Mouse (Mus musculus) A20 (cell line): ENCODE results near the gene Orai1.

Source experiments
- DNase-seq: peaks from one replicate; pipeline ENCODE4 v3.0.0-alpha.2; 2011; ENCODE audit warnings: low read depth, low spot score

Gene Orai1

GRCm38 (mm10) chr5:122994910-122995309 lies 20.0 kb upstream of the Orai1 start:
- no peak for DNase-seq

DNA sequence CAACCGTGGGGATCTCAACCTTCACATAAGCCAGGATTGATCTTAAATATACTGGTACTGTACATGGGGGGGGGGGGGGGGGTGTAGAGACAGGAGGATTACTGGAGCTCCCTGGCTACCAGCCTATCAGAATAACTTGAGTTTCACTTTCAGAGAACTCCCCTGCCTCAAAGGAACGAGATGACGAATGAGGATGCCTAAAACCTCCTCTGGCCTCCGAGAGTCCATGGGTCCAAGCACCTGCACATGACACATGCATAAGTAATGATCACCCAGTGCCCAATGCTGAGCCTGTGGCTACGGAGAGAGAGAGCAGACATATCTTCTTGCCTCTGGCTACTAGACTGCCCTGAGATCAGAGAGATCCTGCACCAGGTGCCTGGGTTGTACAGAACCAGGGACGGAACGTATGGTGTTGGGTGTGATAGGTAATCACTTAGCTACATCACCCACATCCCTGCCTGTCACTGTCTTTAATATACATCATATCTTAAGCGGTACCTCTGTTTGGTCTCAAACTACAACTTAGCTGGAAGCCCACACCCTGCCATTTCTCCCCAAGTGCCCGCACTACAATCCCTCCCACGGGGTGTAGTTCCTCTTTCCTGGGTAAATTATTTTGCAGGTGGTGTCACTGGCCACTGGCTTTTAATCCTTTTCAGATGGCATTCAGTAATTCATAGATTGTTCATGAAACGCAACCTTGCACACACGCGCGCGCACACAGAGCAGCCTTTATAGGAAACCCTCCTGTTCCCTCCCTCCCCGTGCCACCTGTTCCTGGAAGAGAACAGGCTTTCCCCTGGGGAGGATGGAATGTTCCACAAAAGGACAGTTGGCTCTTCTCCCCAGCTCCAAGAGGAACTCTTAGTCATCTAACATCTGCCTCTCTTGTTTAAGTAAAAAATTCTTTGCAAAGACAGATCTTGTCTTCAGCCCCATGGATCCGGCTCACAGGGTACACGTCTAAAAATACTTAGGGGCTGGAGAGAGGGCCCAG lies 17.4 kb upstream of the Orai1 start:
- peak; percentile 39 for DNase-seq

DNA sequence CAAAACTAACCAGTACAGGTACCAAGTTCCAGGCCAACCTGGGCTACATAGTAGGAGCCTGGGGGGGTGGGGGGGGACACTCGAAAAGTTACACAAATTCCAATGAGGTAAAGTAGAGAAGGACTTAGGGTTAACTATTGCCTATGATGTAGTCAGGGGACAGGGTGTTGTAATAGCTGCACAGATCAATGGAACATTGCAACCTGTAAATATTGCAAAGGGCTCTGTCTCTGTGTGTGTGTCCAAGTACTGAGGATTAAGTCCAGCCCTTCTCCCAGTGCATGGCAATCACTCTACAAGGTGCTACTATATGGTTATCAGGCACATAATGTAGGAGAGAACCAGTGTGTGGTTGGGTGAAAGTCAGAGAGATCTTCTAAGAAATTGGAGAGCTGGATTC lies 14.0 kb upstream of the Orai1 start:
- no peak for DNase-seq

DNA sequence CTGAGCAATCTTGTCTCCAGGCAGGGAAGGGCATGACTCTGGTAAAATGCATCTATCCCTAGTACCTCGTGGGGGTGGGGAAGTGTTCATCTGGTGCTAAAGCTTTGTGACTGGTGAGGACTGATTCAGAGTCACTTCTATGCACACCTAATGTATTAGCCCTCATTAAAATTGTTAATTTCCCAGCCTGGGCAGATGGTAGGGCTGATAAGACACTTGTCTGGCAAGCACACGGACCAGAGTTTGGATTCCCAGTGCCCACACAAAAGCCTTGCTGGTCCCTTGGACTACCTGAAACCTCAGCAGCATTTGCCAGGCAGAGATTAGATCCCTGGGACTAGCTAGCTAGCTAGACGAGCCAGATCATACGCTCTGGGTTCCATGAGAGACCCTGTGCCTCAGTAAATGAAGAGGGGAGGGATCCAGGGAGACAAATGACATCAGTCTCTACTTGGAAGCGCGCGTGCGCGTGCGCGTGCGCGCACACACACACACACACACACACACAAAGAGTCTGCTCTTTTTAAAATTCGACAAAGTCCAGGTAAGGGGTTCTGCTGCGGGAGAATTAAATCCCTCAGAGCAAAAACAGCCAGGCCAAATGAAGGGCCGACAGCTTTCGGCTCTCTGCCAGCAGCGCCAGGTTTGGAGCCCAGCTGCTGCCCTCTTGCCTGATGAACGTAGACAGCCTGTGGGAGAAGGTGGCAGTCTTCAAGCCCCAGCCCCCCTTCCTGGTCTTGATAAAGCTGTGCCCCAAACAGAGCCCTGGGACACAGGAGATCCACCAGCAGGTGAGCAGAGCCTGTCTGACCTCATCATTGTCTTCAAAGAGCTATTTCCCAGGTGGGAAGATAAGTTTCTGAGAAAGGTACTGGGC lies 8.9 kb upstream of the Orai1 start:
- DNase-seq, result no peak

- DNase-seq, result no peak
These were observed 5.9 kb upstream of the Orai1 start for GRCm38 (mm10) chr5:123008877-123009493.

- DNase-seq, result no peak
These were observed 5.0 kb upstream of the Orai1 start for GRCm38 (mm10) chr5:123009873-123010272.

DNA sequence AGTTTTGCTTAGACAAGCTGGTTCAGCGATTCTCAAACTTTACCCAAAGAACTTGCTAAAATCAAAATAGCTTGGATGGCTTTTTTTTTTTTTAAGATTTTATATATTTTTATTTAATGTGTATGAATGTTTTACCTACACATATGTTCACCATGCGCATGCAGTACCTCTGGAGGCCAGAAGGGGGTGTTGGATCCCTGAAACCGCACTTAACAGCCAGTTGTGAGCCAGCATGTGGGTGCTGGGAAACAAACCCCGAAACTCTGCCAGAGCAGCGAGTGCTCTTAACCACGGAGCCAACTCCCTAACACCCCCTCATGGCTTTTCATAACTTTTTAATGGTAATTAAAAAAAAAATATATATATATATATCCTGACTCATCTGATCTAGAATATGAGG lies 4.1 kb upstream of the Orai1 start:
- DNase-seq, result peak; percentile 38

DNA sequence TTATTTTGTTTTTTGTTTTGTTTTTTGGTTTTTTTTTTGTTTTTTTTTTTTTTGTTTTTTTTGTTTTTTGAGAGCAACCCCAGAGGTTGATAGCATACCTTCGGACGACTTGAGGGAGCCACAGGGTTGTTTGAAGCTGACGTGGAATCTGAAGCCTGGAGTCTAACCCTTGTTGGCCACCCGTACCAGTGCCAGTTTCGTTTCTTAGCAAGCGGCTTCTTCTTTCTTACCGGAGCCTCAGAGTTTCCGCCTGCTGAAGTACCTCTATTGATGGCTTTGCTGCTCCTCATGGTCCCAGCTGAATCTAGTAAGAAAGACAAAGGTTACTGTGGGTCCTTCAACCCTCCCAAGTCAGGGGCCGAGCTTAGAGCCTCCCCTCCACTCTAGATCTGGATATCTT lies 3.2 kb upstream of the Orai1 start:
- DNase-seq, result peak; percentile 53

DNA sequence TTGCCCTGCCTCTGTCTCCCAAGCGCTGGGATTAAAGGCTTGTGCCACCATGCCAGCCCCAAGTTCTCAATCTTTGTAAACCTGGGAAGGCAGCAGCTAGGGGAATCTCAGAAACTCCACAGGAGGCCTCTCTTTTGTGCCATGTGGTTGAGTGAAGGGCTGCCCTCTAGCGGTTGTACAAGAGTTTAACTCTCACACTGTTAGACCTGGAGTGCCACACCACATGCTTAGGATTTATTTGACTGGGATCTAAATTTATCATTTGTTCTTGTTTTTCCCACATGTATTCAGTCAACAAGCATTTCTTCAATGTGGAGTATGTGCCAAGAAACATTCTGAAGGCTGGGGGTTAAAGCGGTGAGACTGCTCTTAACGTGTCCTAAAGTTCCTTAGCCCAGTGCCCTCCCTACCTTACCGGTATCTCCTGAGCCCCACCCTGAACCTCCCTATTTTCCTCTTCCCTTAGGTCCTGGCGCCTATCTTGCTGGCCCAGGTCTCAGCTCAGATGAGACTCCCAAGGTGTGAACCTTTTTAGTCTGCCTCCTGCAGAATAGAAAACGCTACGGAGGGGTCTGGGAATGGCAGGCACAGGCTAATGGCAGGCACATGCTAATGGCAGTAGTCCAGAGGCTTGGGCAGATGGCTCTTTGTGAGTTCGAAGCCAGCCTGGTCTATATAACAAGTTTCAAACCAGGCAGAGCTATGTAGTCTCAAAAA lies 1.1 kb upstream of the Orai1 start:
- DNase-seq, result peak; percentile 81

DNA sequence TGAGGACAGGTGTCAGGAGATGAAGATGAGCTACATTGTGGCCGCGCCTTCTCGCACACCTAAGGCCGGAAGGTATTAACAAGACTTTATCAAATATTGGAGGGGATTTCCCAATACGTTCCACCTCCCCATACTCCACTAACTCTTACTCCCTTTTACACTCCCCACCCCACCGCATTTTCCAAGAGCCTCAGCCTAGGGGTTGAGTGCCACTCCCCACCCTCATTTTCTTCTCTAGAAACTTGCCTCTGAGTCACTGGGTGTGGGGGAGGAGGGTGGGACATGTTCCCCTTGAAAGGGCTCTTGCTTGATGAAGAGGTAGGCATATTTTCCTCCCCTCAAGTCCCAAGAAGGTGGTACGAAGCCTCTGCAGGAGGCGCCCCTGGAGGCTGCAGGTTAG lies 1.0 kb downstream of the Orai1 start:
- DNase-seq, result no peak

GRCm38 (mm10) chr5:123017504-123017903 lies 2.6 kb downstream of the Orai1 start:
- no peak for DNase-seq

GRCm38 (mm10) chr5:123019336-123020016 lies 4.6 kb downstream of the Orai1 start:
- DNase-seq, result no peak

- no peak for DNase-seq
These were observed 5.6 kb downstream of the Orai1 start for GRCm38 (mm10) chr5:123020426-123020825.

DNA sequence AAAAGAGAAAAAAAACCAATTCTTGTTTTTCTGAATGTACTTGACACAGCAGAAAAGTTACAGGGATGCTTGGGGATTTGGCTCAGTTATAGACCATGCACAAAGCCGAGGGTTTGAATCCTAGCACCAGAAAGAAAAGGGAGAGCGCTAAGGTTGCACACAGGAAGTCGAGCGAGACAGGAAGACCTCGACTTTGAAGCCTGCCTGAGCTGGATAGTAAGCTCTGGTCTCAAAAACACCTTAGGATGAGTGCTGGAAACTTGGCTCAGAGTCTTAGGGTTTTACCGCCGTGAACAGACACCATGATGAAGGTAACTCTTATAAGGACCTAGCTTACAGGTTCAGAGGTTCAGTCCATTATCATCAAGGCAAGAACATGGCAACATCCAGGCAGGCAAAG lies 6.6 kb downstream of the Orai1 start:
- DNase-seq, result no peak

GRCm38 (mm10) chr5:123023049-123023448 lies 8.2 kb downstream of the Orai1 start:
- DNase-seq, result no peak

GRCm38 (mm10) chr5:123024312-123024711 lies 9.4 kb downstream of the Orai1 start:
- no peak for DNase-seq

- DNase-seq, result peak; percentile 80
These were observed 10.2 kb downstream of the Orai1 start for GRCm38 (mm10) chr5:123024965-123025573.

DNA sequence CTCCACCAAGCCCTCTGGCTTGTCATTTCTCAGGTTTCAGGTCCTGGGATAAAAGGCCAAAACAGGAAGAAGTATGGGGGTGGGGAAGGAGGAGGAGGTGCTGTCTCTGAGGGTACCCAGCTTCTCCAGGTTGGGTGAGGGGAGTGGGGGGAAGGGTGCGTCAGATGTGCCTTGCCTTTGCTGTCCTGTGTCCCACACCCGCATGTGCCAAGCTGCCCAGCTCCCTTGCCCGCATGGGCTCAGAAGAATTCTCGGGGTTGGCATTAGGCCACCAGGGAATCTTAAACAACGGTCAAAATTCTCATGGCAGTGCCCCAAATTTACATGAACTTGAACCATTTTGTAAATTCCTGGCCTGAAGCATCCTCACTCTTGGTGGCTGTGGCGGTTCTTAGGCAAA lies 11.5 kb downstream of the Orai1 start:
- DNase-seq, result no peak

DNA sequence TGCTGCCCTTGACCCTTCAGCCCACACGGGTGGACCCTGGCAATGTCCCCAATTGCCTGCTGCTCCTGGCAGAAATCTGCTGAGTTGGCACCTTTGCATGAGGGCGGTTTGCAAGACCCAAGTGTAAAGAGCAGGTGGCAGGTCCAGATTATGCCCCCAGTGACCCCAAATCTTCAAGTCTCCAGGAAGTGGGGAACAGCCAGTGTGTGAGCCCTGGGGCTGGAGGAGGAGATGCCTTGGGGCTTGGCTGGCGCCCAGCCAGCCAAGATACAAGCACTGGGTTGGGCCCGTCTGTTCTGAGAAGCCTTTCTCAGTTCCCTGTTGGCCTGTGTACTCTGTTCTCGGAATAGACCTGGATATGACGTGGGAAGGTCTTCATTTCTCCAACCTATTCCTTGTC lies 12.6 kb downstream of the Orai1 start:
- no peak for DNase-seq

DNA sequence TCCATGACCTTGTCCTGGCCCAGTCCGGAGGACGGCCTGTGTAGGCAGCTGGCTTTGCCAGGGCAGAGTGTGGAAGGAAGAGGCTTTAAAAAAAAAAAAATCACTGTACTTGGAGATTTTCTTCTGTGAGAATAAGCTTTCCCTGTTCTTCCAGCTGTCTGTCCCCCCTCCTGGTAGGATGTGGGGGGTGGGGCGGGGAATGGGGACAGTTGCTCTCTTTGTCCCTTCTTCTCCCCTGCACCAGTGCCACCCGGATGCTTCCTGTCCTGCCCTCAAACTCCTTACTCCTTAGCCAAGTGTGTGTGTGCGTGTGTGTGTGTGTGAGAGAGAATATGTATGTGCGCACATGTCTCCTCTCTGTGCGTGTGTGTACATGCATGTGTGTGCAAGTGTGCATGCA lies 14.9 kb downstream of the Orai1 start:
- no peak for DNase-seq
